Mouse (Mus musculus): ENCODE data around the gene Mpzl1.
"Not testable (repeated sequence)": the region's sequence is repeated elsewhere in the genome, so short reads cannot be mapped to it uniquely, and the experiment has no call there.

Gene Mpzl1

GRCm38 (mm10) chr1:165634151-165634884, at the start of gene Mpzl1:
Mpzl1 (minus strand) TSS chr1:165634538.
- DNase-seq = peak; percentile 98

DNA sequence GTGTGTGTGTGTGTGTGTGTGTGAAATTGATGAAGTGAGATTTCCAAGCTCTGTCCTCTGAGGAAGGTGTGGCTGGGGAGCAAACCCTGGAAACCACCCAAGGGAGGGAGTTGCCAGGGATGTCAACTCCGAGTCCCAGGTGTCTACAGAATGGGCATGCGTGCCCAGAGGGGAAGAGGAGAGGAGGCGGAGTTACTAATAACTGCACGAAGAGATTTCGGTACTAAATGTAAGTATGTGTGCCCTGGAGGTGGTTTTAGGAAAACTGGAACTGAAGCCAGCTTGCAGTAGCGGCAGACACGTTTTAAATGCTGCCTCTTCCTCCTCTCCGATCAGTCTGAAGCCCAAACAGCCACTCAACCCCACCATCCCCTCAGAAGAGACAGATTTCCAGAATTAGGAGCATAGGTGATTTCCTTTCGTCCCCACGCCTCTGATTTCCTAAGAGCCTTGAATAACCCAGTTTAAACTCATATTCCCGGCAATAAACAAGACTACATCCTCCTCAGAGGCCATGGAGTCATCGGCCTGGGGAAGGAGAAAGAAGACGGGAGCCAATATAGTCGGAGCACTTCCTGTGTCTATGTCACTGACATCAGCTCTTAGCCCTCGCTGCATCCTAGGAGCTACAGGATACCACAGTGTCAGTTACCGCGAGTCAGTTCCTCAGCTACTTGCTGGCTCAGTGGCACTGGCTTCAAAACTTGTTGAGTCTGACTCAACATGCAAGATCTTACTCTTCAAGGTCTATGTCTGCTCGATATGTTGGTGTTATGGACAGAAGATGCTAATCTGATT, 47.9 kb upstream of the Mpzl1 start:
- DNase-seq = no peak

- no peak for DNase-seq
Measured at GRCm38 (mm10) chr1:165681045-165681794, 46.9 kb upstream of the Mpzl1 start.

GRCm38 (mm10) chr1:165680086-165680485, 45.7 kb upstream of the Mpzl1 start:
- not testable (repeated sequence) for DNase-seq

DNA sequence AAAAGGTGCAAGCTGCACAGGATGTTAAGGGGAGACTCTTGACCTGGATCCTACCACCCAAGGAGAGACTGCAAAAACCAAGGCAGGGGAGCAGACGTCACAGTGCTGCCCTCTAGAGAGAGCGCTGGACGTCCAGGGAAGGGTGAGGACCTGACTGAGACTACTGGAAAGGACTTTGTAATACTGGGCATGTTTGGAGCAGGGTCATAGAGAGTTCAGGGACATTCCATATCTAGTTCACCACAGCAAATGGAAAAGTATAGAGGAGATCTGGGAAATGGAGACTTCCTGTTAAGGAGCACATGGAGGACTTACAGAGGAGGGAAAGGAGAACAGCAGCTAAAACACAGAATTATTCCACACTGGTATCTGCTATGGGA, 45.3 kb upstream of the Mpzl1 start:
- no peak for DNase-seq

DNA sequence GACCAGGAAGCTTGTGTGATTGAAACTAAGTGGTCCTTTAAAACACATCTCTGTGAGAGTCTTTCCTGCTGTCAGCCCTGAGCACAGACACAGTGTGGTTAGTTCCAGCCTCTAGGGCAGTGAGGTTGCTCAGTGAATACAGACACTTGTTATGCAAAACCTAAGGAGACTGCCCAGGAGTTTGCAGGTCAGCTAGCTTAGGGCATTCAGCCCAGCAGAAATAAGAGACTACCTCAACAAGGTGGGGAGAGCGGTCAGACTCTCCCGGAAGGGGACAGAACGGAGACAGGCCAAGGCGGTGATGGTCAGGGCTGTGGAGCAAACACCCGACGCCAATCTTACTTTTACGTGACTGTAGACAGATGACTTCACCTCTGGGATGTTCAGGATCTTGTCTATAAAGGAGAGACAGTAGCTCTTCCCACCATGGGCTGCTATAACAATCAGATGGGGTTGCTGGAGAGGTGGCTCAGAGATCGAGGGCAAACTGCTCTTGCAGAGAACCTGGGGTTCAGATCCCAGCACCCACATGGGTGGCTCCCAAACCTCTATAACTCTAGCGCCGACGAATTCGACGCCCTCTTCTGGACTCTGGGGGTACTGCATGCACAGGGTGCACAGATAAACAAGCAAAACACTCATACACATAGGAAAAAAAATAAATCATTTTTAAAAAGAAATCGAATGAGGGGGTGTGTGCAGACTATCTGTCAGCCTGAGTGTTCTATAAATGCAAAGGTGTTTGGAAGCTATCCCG, 44.7 kb upstream of the Mpzl1 start:
- DNase-seq = no peak

- no peak for DNase-seq
Measured at GRCm38 (mm10) chr1:165677558-165677957, 43.2 kb upstream of the Mpzl1 start.

DNA sequence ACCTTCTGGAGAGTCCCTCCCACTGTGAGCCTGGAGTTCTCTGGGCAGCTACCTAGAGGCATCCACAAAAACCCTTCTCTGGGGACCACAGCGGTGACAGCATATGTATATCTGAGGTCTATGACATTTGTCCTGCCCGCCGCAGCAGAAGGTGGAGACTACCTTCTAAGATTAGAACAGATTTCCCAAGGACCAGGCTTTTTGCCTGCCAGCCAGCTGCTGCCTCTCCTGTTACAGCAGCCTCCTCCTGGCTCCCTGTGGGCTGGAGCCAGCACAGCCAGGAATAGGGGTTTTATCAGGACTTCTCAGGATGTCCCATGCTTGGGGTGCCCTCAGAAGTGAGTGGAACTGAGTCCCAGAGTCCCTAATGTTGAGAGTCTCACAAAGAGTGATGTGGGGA, 42.7 kb upstream of the Mpzl1 start:
- DNase-seq = no peak

DNA sequence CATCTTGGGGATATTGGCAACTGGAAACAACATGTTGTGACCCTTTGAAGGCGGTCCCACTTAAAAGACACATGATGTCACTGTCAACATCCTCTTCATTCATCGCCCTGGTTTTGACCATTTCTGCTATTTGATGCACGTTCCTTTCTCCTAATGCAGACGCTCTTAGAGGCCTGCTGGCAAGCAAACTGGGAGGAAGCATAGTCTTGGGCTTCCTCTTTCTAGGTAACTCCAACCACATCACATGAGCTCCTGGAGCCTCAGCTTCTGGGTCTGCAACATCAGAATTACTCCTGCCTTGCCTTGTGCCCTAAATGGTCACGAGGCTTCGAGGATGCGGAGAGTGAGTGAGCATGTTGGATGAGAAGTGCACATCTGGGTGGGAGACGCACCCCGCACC, 40.8 kb upstream of the Mpzl1 start:
- DNase-seq = no peak

DNA sequence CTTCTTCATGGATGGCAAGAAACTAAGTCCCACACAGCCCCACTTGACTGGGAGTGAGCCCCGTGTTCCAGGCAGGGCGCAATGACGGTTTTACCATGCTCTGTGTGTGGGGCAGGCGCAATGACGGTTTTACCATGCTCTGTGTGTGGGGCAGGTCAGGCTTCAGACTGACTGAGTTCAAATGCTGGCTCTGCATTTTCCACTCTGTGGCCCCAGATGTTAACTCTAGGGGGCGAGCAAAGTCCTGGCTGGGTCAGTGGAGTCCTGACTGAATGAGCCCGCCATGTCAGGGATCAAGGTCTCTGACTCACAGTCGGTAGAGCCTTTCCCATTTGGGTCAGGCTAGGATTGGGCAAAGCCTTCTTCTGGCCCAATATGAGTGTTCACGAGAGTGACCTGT, 38.0 kb upstream of the Mpzl1 start:
- no peak for DNase-seq

DNA sequence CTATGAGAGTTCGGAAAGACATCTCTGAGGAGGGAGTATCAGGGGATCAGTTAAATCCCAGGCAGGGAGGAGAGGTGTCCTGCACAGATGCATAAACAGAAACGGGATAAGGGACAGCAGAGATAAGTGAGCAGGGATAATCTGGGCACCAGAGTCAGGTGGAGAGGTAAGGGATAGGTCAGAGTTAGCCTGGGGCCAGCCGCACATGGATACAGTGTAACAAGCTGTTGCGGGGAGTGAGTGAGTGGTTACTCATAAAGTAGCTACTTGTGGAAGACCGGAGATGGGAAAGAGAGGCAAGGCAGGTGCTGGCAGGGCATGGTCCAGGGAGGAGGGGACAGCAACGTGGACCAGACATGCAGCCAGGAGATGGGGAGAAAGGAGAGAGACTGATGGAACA, 35.7 kb upstream of the Mpzl1 start:
- DNase-seq = no peak

- no peak for DNase-seq
Measured at GRCm38 (mm10) chr1:165668904-165669303, 34.6 kb upstream of the Mpzl1 start.

- no peak for DNase-seq
Measured at GRCm38 (mm10) chr1:165667380-165667779, 33.0 kb upstream of the Mpzl1 start.

- DNase-seq = no peak
Measured at GRCm38 (mm10) chr1:165666944-165667343, 32.6 kb upstream of the Mpzl1 start.

DNA sequence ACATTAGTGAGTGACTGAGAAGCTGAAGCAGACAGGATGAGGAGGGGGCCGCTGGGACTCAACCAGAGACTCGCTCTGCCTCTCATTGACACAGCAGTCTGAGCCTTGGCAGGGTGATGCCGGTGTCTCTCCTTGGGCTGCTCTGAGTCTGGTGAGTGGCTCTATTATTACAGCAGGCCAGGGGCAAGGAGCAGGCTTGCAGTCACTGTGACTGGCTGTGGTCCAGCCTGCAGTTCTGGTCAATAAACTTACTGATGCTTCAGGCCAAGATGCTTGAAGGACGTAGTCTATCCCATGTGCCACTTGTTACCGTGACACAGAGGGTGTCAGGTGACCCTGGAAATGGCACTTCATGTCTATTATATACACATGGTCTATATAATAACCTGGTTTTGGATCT, 31.4 kb upstream of the Mpzl1 start:
- DNase-seq = no peak

DNA sequence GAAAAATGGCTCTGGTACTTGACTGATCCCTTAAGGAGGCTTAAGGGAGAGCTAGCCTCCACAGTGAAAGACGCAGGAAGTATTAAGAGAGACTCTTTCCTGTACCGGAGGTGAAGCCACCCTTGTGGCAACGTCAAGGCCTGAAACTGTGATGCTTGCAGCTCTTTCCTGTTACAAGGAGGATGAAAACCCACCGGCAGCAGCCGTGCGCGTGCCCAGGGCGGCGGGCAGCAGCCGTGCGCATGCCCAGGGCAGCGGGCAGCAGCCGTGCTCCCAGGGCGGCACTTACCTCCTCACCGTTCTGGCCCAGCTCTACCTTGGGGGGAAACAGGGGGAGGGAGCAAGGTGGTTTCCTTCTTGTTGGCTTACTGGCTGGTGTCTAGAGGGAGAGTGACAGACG, 28.9 kb upstream of the Mpzl1 start:
- DNase-seq = no peak

- no peak for DNase-seq
Measured at GRCm38 (mm10) chr1:165662426-165663192, 28.3 kb upstream of the Mpzl1 start.

DNA sequence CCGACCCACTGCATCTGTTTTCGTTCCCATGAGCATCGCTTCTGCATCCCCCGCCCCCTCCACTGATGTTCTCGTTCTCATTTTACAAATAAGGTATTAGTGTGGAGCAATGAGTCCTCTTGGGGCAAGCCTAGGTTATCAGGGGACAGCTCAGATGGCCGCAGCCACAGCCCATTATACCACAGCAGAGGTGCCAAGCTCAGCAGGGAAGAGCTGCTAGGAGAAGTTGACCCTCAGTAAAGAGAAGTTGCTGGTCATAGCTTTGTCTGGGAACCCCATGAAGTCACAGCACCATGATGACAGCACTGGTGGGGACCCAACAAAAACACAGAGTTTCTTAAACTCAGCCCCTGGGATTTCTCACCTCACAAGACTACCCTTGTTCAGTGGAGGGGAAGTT, 27.4 kb upstream of the Mpzl1 start:
- DNase-seq = no peak

DNA sequence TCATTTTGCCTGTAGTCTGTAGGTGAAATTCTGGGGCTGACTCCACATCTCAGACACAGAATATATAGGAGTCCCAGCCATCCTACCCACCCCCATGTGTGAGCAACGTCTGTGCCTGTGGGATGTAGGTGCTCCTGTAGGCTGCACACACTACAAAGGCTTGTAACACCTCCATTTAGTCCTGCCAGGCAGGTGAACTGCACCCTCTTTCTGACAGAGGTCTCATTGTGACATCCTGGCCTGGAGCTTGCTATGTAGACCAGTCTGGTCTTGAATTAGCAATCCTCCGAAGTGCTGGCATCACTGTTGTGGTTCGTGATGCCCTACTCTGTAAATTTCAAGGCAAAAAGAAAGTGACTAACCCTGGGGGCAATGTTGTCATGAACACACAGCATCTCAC, 26.9 kb upstream of the Mpzl1 start:
- no peak for DNase-seq

- DNase-seq = peak; percentile 36
Measured at GRCm38 (mm10) chr1:165660774-165661173, 26.4 kb upstream of the Mpzl1 start.

DNA sequence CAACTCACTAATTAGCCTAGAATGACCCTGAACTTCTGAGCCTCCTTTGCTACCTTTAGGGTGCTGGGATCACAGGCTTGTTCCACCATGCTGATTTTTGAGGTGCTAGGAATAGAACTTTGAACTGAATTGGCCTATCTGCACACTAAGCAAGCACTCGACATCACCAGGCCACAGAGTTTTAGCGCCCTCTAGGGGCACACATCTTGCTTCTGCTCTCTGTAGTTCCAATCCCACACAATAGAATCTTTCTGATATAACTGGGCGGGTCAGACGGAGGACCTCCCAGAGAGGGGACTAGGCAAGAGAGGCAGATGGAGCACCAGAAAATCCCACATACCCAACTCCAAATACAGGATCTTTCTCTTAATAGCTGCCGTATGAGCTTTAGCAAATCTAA, 24.3 kb upstream of the Mpzl1 start:
- peak; percentile 71 for DNase-seq

DNA sequence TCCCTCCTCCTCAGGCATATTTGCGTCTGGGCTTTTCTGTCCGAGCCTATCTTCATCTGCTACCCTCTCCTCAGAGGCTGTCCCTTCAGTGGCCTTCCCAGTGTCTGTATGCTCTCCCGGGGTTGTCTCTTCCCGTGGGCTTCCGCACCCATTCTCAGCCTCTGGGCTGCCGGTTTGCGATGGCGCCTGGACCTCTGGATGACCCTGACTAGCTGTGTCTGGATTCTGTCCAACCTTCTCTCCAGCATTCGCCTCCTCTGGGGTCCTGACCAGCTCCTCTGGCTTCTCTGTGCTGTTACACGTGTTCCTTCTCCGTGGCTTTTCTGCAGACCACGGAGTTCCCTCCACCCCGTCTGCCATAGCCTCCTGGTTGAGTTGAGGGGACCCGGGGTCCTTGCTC, 21.1 kb upstream of the Mpzl1 start:
- no peak for DNase-seq
